Mouse (Mus musculus) cerebellum, postnatal 14 days (tissue): ENCODE measurements around the gene Il25.

ENCODE experiments used
- DNase-seq, 2 experiments: peaks; one replicate each; pipeline ENCODE4 v3.0.0; 2021; ENCODE audit warnings: mixed read lengths in 2 of 2

Il25 gene

DNA sequence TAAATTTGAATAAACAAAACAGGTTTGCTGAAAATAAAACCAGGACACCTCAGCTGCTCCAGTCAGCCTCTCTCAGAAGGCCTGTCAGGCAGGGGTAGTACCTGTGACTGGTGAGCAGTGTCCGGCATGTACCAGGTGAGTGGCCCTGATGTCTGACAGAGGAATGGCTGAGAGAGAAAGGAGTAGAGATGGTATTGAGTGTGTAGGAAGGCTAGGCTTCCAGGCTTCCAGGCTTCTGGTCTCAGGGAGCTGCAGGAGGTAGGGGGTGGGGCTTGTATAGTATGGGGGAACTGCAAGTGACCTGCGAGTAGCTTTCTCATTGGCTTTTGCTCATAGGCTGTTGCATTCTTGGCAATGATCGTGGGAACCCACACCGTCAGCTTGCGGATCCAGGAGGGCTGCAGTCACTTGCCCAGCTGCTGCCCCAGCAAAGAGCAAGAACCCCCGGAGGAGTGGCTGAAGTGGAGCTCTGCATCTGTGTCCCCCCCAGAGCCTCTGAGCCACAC, at the start of gene Il25:
Il25 (plus strand) TSS at position 51 of the 506 bp plus-strand sequence.
- DNase-seq: no peak

DNA sequence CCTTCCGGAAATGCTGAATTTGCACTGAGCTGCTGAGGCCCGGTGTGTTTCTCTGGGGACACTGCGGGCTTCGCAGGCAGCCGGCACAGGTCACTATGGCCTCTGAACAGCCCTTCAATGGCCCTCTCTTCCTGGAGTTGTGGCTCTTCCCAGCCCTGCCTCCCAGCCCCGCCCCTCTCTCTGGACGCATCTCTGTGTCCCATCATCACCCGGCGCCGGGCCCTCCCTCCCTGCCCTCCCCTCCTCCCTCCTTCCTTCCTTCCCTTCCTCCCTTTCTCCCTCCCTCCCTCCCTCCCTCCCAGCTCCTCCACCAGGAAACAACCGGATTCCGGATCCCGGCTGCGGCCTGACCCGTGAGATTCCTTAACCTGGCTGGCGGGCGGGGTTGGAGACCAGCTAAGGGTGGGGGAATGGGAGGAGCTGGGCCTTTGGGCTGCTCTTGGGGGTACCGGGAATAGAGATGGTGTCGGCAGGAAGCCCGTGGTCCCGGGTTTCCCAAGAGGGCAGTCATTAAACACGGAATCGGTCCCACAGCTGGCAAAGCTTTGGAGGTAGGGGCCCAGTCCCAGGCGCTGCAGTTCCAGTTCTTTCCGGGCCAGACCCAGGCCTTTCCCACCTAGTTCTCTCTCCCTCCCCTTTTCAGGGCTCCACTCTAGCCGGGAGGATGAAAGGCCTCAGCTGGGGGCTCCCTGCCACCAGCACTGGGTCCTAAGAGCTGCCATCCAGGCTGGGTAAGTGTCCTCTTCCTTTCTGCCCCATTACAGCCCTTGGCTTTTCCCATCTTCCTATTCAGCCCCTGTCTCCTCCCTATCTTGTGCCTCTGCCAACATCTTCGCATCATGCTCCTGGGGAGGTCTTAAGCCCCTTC, 49.1 kb upstream of the Il25 start, which contains the start of the genes Bcl2l2 and Gm20521:
Bcl2l2 (plus strand) TSS at position 224 of the 868 bp plus-strand sequence.
Gm20521 (plus strand) TSS at position 288 of the 868 bp plus-strand sequence.
- DNase-seq: peak; percentile 89 to 96

DNA sequence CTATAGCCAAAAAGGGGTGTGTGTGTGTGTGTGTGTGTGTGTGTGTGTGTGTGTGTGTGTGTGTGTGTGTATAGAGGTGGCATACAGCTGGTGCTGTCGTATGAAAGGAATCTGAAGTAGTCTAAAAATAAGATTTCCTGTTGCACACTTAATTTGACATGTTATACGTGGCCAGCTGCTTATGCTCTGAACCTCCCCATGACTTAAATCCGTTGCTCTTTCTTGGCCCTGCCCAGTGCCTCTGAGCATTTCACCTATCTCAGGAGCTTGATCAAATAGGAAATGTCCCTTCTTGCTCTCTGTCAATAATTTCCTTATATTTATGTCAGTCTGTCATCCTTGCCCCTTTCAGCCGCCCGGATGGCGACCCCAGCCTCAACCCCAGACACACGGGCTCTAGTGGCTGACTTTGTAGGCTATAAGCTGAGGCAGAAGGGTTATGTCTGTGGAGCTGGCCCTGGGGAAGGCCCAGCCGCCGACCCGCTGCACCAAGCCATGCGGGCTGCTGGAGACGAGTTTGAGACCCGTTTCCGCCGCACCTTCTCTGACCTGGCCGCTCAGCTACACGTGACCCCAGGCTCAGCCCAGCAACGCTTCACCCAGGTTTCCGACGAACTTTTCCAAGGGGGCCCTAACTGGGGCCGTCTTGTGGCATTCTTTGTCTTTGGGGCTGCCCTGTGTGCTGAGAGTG, 48.3 kb upstream of the Il25 start:
- no peak for DNase-seq

- DNase-seq: no peak
These were observed 47.2 kb upstream of the Il25 start for GRCm38 (mm10) chr14:54885309-54885708.

GRCm38 (mm10) chr14:54892200-54892599, 40.3 kb upstream of the Il25 start, which contains the start of gene Pabpn1:
Gene Pabpn1, plus strand, starts transcription at chr14:54892500.
- DNase-seq: no peak

- peak; percentile 97 to 99 for DNase-seq
These were observed 38.8 kb upstream of the Il25 start for GRCm38 (mm10) chr14:54893651-54894181.

- DNase-seq: peak; percentile 79
These were observed 38.0 kb upstream of the Il25 start for GRCm38 (mm10) chr14:54894296-54895151.

- DNase-seq: no peak
These were observed 35.0 kb upstream of the Il25 start for GRCm38 (mm10) chr14:54897445-54897844.

DNA sequence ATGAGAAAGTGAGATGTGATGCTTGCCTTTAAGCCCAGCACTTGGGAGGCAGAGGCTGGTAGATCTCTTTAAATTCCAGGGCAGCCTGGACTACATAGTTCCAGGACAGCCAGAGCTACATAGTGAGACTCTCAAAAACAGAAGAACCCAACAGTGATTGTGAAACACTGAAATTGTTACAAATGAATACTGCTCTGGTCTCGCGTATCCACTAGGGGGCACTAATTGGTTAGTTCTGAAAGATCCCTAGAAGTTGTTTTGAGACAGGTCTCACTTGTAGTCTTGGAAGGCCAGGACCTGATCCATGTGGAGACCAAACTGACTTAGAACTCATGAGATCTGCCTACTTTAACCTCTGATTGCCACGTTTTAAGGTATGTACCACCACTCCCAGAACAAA, 32.1 kb upstream of the Il25 start:
- DNase-seq: peak; percentile 82 to 83

DNA sequence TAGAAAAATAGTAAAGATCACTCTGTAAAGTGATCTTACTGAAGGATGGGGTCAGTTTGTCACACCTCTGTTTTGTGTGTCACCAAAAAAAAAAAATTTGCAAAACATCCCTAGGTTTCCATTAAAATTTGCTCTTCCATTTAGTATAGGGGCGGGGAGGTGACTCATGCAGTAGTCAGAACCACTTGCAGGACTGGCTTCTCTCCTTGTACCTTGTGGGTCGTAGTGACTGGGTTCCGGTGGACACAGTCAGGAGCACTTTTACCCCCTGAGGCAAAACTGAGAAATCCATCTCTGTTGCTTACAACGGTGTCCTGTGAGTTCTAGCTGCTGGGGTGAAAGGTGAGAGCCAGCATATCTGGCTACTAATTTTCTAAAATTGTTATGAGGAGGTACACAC, 28.9 kb upstream of the Il25 start:
- no peak for DNase-seq

GRCm38 (mm10) chr14:54908682-54909081, 23.8 kb upstream of the Il25 start:
- DNase-seq: no peak

- peak; percentile 70 to 80 for DNase-seq
These were observed 20.2 kb upstream of the Il25 start for GRCm38 (mm10) chr14:54912109-54912850.

DNA sequence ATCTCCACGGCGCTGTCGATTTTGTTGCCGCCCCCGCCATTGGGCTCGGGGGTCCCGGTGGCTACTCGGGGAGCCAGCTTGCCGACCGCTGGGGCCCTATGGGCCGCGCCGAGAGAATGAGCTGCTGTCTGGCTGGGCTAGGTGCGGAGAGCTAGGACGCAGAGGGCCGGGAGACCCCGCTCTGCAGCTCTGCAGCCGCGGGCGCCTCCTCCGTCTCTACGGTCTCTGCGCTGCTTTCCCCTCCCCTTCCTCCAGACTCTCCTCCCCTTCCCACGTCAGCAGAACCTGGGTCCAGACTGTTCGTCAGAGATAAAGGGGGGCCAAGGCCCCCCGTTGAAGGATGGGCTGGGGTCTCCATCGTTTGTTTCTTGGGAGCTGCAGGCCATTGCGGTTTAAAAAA, 19.6 kb upstream of the Il25 start, which contains the start of gene Slc22a17:
Slc22a17 (minus strand) TSS at position 247 of the 400 bp plus-strand sequence.
- peak; percentile 89 for DNase-seq

GRCm38 (mm10) chr14:54913343-54913742, 19.2 kb upstream of the Il25 start:
- DNase-seq: peak; percentile 48 to 55

DNA sequence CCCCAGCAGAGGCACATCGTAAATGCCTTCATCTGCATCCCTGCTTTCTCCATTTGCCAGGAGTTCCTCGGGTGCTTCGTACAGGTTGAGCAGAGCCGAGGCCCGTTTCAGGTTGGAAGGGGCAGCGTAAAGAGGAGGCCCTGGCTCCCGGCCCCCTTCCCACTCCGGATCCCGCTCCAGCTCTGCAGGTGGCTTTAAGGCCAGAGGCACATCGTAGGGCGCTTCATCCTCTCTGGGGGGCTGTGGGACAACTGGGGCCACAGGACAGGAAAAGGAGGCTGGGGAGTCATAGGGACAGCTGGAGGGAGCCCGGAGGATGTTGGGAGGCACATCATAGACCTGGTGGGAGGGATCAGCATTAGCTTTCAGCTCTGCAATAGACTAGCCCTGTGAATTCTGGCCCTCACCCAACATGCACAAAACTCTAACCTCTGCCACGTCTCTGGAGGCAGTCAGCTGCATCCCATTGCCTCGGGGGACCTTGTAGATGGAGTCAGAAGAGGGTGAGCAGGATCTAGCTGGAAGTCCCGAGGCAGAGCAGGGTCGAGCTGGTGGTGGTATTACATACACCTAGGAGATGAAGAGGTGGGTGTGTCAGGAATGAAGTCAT, 12.3 kb upstream of the Il25 start:
- no peak for DNase-seq

- peak; percentile 41 to 58 for DNase-seq
These were observed 7.7 kb upstream of the Il25 start for GRCm38 (mm10) chr14:54924641-54925348.

DNA sequence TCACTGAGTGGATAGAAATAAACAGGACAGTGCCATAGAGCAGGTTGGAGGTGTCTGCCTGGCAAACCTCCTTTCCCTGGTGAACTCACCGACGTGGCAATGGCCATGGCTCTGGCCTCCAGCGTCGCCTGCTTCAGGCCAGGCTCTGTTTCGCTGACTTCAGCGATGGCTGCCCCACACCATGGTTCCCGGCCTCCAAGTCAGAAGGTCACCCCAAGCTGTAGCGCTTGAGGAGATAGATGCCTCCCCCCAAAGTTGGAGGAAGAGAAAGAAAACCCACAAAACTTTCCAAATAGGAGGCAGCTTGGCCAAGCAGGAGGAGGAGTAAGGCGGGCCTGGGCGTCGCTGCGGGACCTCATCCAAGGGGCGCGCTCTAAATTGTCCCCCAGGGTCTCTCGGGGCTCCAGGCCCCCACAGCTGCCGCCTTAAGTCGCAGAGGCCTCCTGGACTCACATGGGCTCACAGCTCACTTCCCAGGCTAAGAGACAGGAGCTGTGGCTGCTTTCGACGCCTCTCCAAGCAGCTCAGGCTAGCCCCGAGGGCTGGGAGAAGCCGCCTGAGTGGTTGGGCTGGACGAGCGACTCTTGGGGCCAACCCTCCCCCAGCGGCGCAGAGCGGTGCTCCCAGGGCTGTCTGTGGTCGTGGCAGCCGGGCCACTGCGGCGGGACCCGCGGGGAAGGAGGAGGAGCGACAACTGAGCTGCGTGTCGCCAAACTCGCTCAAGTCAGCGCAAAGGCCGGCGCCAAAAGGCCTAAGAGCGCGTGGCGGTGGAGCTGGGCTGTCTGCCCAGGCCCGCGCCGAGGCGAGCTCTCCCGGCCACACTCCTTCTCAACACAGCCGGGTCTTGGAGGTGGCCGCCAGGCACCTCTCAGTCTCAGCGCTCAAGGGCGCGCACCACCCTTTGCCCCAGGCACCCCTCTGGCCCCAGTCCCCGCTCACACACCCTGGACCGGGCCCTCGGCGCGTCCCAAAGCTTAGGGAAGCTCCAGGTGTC, 6.8 kb upstream of the Il25 start, which contains the start of gene Efs:
Efs (minus strand) TSS at position 778 of the 994 bp plus-strand sequence.
- DNase-seq: peak; percentile 74 to 77

DNA sequence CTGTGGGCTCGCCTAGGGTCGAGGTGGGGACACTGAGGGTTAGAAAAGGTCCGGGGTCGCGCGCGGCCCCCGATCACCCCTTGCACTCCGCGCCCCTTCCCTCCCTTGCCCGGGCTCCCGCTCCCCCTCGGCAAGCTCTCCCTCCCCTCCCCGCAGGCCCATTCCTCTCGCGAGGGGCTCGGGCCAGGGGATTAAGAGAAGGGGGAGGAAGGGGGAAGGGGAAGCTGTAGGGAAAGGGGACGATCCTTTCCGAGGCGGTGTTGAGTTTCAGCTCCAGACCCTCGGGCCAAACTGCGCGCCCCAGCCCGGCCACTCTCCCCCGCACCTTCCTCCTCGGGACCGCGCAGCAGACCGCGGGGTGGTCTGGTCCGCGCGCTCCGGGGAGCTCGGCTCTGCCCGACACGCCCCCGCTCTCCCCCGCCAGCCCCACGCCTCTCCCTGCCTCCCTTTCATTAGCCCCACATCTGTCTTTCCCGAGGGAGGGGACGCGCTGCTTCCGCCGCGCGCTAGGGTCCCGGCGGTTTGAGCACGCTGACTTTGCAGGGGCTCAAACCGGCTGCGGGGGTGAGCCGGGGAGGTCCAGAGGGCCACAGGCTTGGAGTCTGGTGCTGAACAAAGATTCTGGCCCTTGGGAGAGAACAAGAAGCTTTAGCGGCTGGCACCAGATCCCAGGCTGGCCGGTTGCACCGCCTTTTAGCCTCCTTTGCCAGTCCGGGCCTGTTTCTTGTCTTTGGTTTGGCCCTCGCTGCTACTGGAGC, 5.9 kb upstream of the Il25 start:
- DNase-seq: peak; percentile 42 to 52
